14 mouse cellular contexts compared by ENCODE assay signal in the genomic region with DNA sequence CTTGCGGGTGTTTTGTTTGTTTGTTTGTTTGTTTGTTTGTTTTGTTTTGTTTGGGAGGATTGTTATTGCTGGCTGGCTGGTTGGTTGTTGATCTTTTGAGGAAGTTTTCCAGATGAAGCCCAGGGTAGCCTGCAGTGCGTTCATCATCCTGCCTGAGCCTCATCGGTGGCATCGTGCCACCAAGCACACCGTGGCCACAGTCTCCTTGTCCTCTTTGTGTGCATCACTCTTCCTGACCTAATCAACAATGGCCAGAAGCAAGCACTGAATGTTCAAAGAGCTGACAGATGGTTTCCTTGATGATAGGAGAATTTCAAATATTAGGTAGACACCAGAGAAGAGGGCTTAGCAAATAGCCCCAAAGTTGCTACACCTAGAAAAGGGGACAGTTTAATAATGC.
"Had no signal": no experiment of that assay in that cellular context is flagged by ENCODE, and none has a peak within 500 bp of the region (broad histone marks: within the 10 kb centered on the region; RNA-seq: fewer than 3 reads in every experiment).

No protein-coding gene starts in this region.

- ATAC-seq: midbrain, embryonic 15.5 days had no signal

- H3K9me3 ChIP-seq: limb, embryonic 12.5 days; midbrain, embryonic 15.5 days; neural tube, embryonic 13.5 days; stomach, embryonic 15.5 days had no signal

- H3K4me3 ChIP-seq: left cerebral cortex, adult 2 months; limb, embryonic 12.5 days; midbrain, embryonic 15.5 days; neural tube, embryonic 13.5 days; stomach, embryonic 15.5 days had no signal

- H3K4me1 ChIP-seq: stomach, embryonic 15.5 days had no signal

- H3K27ac ChIP-seq: left cerebral cortex, adult 2 months; limb, embryonic 12.5 days; liver, embryonic 14.5 days; midbrain, embryonic 15.5 days; neural tube, embryonic 13.5 days; stomach, embryonic 15.5 days had no signal

- H3K27me3 ChIP-seq: limb, embryonic 12.5 days; midbrain, embryonic 15.5 days; neural tube, embryonic 13.5 days; stomach, embryonic 15.5 days had no signal

- H3K36me3 ChIP-seq: limb, embryonic 12.5 days; midbrain, embryonic 15.5 days; neural tube, embryonic 13.5 days; stomach, embryonic 15.5 days had no signal

- DNase-seq: kidney, postnatal 10 days; liver; lung, adult 18-20 months; retina, postnatal 1 day; right cerebral cortex, postnatal 14 days; thymus, adult 2 months; thymus, postnatal 25 days had no signal

- H3K9ac ChIP-seq: limb, embryonic 12.5 days; liver, embryonic 14.5 days; midbrain, embryonic 15.5 days; neural tube, embryonic 13.5 days; stomach, embryonic 15.5 days had no signal

- H3K4me2 ChIP-seq: limb, embryonic 12.5 days; midbrain, embryonic 11.5 days; midbrain, embryonic 15.5 days; neural tube, embryonic 13.5 days; stomach, embryonic 15.5 days had no signal
